Mouse (Mus musculus) liver, embryonic 12.5 days (tissue): Measurements from ENCODE around the gene Grhl1. TPM values are rescaled to one million over a fixed set of nuclear protein-coding genes. Genes with fewer than 3 reads are reported as not detected.
A peak's percentile ranks its signal among the peaks of the same experiment; 100 is the strongest.

ENCODE experiments used
- ATAC-seq: fragments of 200-750 bp; cut with Nextera tagmentation; 2 replicates; pipeline ENCODE4 v1.8.0; 2017; ENCODE audit warnings: moderate number of reproducible peaks, mild to moderate bottlenecking, moderate library complexity
- H3K27ac ChIP-seq: fragments of 300-500 bp; sonication (generic); 2 replicates; pipeline ENCODE4 v1.5.1; 2016; ENCODE audit warnings: mild to moderate bottlenecking
- H3K27me3 ChIP-seq: fragments of 300-500 bp; sonication (generic); replicated peaks from 2 replicates; pipeline ENCODE4 v1.6.1; 2016; ENCODE audit warnings: mild to moderate bottlenecking, moderate library complexity
- H3K36me3 ChIP-seq: fragments of 300-500 bp; sonication (generic); 2 replicates; pipeline ENCODE4 v1.6.1; 2016; ENCODE audit warnings: mild to moderate bottlenecking, moderate library complexity
- H3K4me1 ChIP-seq: fragments of 300-500 bp; sonication (generic); 2 replicates; pipeline ENCODE4 v1.6.1; 2016
- H3K4me2 ChIP-seq: fragments of 300-500 bp; sonication (generic); 2 replicates; pipeline ENCODE4 v1.6.1; 2016; ENCODE audit warnings: mild to moderate bottlenecking, moderate library complexity
- H3K4me3 ChIP-seq: fragments of 300-500 bp; sonication (generic); 2 replicates; pipeline ENCODE4 v1.5.1; 2016; ENCODE audit warnings: mild to moderate bottlenecking, moderate library complexity
- H3K9ac ChIP-seq: fragments of 300-500 bp; sonication (generic); 2 replicates; pipeline ENCODE4 v1.6.1; 2016; ENCODE audit warnings: mild to moderate bottlenecking, moderate library complexity
- H3K9me3 ChIP-seq: fragments of 300-500 bp; sonication (generic); replicated peaks from 2 replicates; pipeline ENCODE4 v1.6.1; 2016; ENCODE audit warnings: mild to moderate bottlenecking, moderate library complexity
- WGBS: fragments of 180-500 bp; shearing (Covaris S2); methylation state at CpG from one replicate; pipeline ENCODE4 v1.1.7; 2016; ENCODE audit not compliant: insufficient replicate concordance; 5-methylcytosine and 5-hydroxymethylcytosine counted together
- polyA plus RNA-seq: library from polyadenylated mRNA; unstranded; fragments of >200 nt; fragmentation: Nextera tagmentation; extraction: Ambion mirVana; gene quantifications from 2 replicates; pipeline ENCODE4 v1.2.1, GENCODE M21; 2016

The Grhl1 gene
- polyA plus RNA-seq, 1 experiment from 2014 or later, result 0.72 TPM

DNA sequence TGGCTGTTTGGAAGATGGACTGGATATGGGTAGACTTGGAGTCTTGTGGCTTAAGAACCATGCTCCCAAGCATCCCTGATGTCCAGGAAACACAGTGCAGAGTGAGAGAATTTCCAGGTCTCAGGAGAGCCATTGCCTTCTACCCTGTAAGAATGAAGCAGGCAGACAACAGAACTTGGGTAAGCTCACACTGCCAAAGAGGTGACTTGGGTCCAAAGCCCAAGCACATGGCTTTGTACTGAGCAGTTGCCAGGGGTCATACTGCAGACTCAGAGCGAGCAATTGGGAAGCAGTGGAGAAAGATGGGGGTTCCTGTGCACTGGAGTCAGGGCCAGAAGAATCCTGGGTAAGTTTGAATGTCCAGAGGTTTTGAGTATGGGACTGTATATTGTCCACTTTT is 76.0 kb downstream of the Grhl1 start:
- ATAC-seq, result no peak
- no peaks in the 10 kb centered on the region for H3K9me3 ChIP-seq
- no peaks in the 10 kb centered on the region for H3K36me3 ChIP-seq
- no peak overlapping the region for H3K9ac ChIP-seq
- H3K4me1 ChIP-seq, result peaks cover 88% of the 10 kb centered on the region
- H3K27ac ChIP-seq, result peak overlapping the region; percentile 24
- no peak overlapping the region for H3K4me2 ChIP-seq
- 83% methylated on average over 1 of the region's 1 CpGs for WGBS
- no peaks in the 10 kb centered on the region for H3K27me3 ChIP-seq
- no peak overlapping the region for H3K4me3 ChIP-seq

- no peak for ATAC-seq
- Histone ChIP-seq H3K36me3 (peaks cover 24% of the 10 kb centered on the region), H3K4me3 (peak overlapping the region; percentile 91), H3K27me3 (no peaks in the 10 kb centered on the region), H3K4me1 (peaks cover 88% of the 10 kb centered on the region), H3K27ac (peak overlapping the region; percentile 99), H3K9ac (peak overlapping the region; percentile 71), H3K4me2 (peak overlapping the region; percentile 88), H3K9me3 (no peaks in the 10 kb centered on the region)
- WGBS, result 6% methylated on average over 22 of the region's 22 CpGs
Measured at GRCm38 (mm10) chr12:24650415-24651062, 78.5 kb downstream of the Grhl1 start.

DNA sequence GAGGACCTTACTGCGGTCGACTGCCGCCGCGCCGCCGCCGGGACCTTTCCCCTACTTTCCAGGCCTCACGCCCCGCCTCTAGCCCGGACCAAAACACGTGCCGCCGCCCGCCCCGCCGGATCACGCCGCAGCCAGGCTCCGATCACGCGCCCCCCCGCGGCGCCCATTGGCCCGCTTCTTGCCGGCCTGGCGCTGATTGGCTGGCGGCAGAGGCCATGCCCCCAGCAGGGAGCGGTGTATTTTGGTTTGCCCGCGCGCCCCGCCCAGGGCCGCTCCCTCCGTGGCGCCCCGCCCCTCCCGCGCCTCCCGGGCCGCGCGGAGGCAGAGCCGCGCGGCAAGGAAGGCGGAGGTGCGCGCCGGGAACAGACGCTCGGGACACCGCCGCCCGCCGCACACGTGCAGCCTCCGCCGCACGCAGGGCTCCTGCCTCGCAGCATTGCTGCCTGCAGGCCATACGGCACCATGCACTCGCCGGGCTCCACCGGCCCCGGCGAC is 79.0 kb downstream of the Grhl1 start, which contains the start of gene Klf11:
TSS of gene Klf11 (plus strand) at position 212 of the 495 bp plus-strand sequence.
- peaks cover 88% of the 10 kb centered on the region for H3K4me1 ChIP-seq
- H3K27ac ChIP-seq, result peak within 1 kb of the TSS; percentile 99
- peak; percentile 80 for ATAC-seq
- no peaks in the 10 kb centered on the region for H3K27me3 ChIP-seq
- peak within 1 kb of the TSS; percentile 91 for H3K4me3 ChIP-seq
- peak within 1 kb of the TSS; percentile 88 for H3K4me2 ChIP-seq
- no peaks in the 10 kb centered on the region for H3K9me3 ChIP-seq
- under 1% methylated on average over 65 of the region's 68 CpGs for WGBS
- peaks cover 29% of the 10 kb centered on the region for H3K36me3 ChIP-seq
- peak within 1 kb of the TSS; percentile 96 for H3K9ac ChIP-seq

DNA sequence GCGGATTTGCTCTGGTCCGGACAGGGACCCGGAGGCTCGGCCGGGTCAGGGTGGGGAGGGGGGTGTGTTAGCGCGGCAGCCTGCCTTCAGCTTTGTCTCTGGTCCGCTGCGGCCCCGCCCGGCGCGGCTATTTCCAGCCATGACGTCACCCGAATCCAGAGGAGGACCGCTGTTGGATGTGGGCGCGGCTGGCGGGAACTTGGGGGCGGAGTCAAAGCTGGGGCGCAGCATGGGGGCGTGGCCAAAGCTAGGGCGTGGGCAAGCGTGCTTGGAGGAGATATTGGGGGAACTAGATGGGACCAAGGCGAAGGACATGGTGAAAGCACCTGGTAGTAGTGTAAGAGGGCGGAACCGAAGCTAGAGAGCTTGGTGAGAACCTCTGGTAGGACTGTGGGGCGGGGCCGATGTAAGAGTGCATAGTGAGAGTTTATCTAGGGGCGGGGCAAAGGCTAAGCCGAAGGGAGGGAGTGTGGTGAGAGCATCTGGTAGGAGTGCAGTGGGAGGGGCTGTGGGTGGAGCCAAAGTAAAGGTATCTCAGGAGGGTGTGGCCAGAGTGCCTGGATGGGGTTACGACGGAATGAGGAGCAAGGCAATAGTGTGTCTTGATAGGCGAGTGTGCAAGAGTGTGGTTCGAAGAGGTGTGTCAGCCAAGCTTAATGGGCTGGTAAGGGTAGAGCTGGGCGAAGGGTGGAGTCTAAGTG is 79.7 kb downstream of the Grhl1 start:
- Histone ChIP-seq H3K36me3 (peaks cover 36% of the 10 kb centered on the region), H3K27me3 (no peaks in the 10 kb centered on the region), H3K27ac (peak overlapping the region; percentile 99), H3K4me2 (peak overlapping the region; percentile 88), H3K4me3 (peak overlapping the region; percentile 91), H3K4me1 (peaks cover 89% of the 10 kb centered on the region), H3K9me3 (no peaks in the 10 kb centered on the region), H3K9ac (peak overlapping the region; percentile 96)
- ATAC-seq, result peak; percentile 90
- 1% methylated on average over 36 of the region's 36 CpGs for WGBS

DNA sequence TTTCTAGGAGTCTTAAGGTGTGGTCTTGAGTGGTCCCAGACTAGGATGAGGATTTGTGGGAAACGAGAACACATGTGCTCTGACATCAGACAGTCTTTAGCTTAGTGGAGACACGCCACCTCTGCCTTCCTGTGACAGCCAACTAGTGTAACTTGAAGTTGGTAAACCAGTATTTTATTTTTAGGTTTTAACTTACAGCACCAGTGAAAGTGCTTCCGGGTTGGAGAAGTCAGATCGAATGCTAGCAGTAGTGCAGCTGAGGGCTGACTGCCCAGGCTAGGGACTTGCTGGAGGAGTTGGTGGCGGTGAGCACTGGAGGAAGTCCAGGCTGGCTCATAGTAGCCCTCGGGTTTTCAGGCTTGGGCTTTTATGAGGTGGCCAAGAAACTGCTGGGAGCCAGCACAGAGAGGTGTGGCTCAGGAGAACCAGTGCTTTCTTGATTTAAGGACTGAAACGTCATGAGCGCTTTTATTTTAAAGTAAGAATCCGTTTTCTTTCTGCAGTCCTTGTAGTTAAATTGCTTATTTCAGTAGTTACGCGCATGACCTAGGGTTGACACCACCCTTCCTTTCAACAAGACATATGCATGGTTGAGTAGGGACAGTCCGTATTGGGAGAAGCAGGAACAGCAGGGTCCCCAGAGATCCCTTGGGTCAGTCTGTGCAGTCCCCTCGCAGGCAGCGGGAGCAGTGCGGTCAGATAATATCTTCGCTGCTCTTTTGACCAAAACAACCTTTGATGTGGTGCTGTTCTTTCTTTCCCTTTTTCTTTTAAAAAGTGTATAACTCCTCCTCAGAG is 82.2 kb downstream of the Grhl1 start:
- Histone ChIP-seq H3K9ac (no peak overlapping the region), H3K4me2 (0 out of 2 replicates have a peak overlapping the region, but pooled peaks have one; percentile 3), H3K27ac (0 out of 2 replicates have a peak overlapping the region, but pooled peaks have one; percentile 31), H3K36me3 (peaks cover 61% of the 10 kb centered on the region), H3K4me3 (no peak overlapping the region), H3K9me3 (no peaks in the 10 kb centered on the region), H3K4me1 (peaks cover 89% of the 10 kb centered on the region), H3K27me3 (no peaks in the 10 kb centered on the region)
- 85% methylated on average over 16 of the region's 16 CpGs for WGBS
- no peak for ATAC-seq

GRCm38 (mm10) chr12:24656436-24656835 is 84.4 kb downstream of the Grhl1 start:
- WGBS, result 81% methylated on average over 3 of the region's 3 CpGs
- ATAC-seq, result no peak
- Histone ChIP-seq H3K27ac (no peak overlapping the region), H3K4me2 (peak overlapping the region; percentile 2), H3K4me1 (peaks cover 77% of the 10 kb centered on the region), H3K9ac (0 out of 2 replicates have a peak overlapping the region, but pooled peaks have one; percentile 4), H3K36me3 (peaks cover 80% of the 10 kb centered on the region), H3K27me3 (no peaks in the 10 kb centered on the region), H3K4me3 (peak overlapping the region; percentile 2; the same call in 1 of the 2 replicates), H3K9me3 (no peaks in the 10 kb centered on the region)

- no peak overlapping the region for H3K27ac ChIP-seq
Measured at GRCm38 (mm10) chr12:24658998-24659397, 86.9 kb downstream of the Grhl1 start.

DNA sequence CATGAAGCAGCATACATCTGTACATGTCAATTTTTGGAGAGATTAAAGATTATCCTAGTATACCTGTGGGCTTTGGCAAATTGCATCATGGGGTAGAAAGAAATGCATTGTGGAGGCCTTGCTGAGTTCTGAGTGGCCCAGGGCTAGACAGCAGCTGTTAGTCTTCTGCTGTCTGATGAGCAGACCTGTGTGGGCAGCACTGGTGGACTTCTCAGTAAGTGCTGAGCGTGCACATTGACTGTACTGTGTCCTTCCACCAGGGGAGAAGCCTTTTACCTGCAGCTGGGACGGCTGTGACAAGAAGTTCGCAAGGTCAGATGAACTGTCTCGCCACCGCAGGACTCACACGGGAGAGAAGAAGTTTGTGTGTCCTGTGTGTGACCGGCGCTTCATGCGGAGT is 87.8 kb downstream of the Grhl1 start:
- no peak overlapping the region for H3K27ac ChIP-seq
- peaks cover 85% of the 10 kb centered on the region for H3K36me3 ChIP-seq
- no peak overlapping the region for H3K4me2 ChIP-seq
- H3K27me3 ChIP-seq, result no peaks in the 10 kb centered on the region
- H3K4me3 ChIP-seq, result no peak overlapping the region
- peaks cover 46% of the 10 kb centered on the region for H3K4me1 ChIP-seq
- ATAC-seq, result 0 out of 2 replicates have a peak, but pooled peaks have one; percentile 23
- no peak overlapping the region for H3K9ac ChIP-seq
- no peaks in the 10 kb centered on the region for H3K9me3 ChIP-seq
- 92% methylated on average over 9 of the region's 9 CpGs for WGBS

More at GRCm38 (mm10) chr12:24658998-24659397, 86.9 kb downstream of the Grhl1 start:
- H3K4me1 ChIP-seq, result peaks cover 56% of the 10 kb centered on the region
- H3K36me3 ChIP-seq, result peaks cover 91% of the 10 kb centered on the region
- WGBS, result 61% methylated on average over 4 of the region's 4 CpGs
- H3K4me2 ChIP-seq, result 0 out of 2 replicates have a peak overlapping the region, but pooled peaks have one; percentile 9
- peak; percentile 42; the same call in 1 of the 2 replicates for ATAC-seq
- H3K27me3 ChIP-seq, result no peaks in the 10 kb centered on the region
- H3K9ac ChIP-seq, result peak overlapping the region; percentile 23; the same call in 1 of the 2 replicates
- no peaks in the 10 kb centered on the region for H3K9me3 ChIP-seq
- H3K4me3 ChIP-seq, result no peak overlapping the region

GRCm38 (mm10) chr12:24661100-24661499 is 89.0 kb downstream of the Grhl1 start:
- no peak overlapping the region for H3K27ac ChIP-seq
- H3K4me1 ChIP-seq, result peaks cover 35% of the 10 kb centered on the region
- H3K9ac ChIP-seq, result no peak overlapping the region
- no peak for ATAC-seq
- no peak overlapping the region for H3K4me2 ChIP-seq
- H3K4me3 ChIP-seq, result no peak overlapping the region
- no peaks in the 10 kb centered on the region for H3K27me3 ChIP-seq
- peaks cover 73% of the 10 kb centered on the region for H3K36me3 ChIP-seq
- no peaks in the 10 kb centered on the region for H3K9me3 ChIP-seq
- WGBS, result 73% methylated on average over 4 of the region's 4 CpGs

DNA sequence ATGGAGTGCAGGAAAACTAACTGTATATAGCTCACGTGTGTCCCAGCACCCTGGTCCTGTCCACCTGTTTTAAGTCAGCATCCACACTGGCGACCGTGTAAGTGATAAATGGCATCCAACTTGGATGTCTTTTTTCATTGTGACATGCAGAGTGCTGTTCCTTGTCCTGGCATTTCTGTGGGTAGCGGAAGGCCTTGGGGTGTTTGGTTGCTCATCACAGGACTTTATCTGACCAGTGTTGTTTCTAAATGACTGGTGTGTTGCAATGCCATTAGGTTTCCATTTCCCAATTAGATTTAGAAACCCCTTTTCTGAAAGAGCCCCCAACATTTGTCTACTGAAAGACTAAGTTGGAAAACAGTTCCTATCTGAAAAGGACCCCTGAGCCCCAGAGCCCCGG is 90.0 kb downstream of the Grhl1 start:
- 90% methylated on average over 5 of the region's 5 CpGs for WGBS
- no peaks in the 10 kb centered on the region for H3K9me3 ChIP-seq
- H3K4me1 ChIP-seq, result peaks cover 24% of the 10 kb centered on the region
- H3K27ac ChIP-seq, result no peak overlapping the region
- no peak overlapping the region for H3K9ac ChIP-seq
- 0 out of 2 replicates have a peak, but pooled peaks cover 4% of the 10 kb centered on the region for H3K27me3 ChIP-seq
- peaks cover 63% of the 10 kb centered on the region for H3K36me3 ChIP-seq
- no peak for ATAC-seq
- H3K4me2 ChIP-seq, result no peak overlapping the region
- H3K4me3 ChIP-seq, result no peak overlapping the region
